Mouse (Mus musculus) adrenal gland, postnatal 14 days (tissue): ENCODE results near the gene Wnt10b. TPM values are rescaled to one million over a fixed set of nuclear protein-coding genes. Genes with fewer than 3 reads are reported as not detected.
"Not testable (repeated sequence)": the region's sequence is repeated elsewhere in the genome, so short reads cannot be mapped to it uniquely, and the experiment has no call there.

Experiments
- DNase-seq: peaks from one replicate; pipeline ENCODE4 v3.0.0; 2021; ENCODE audit warnings: mixed read lengths
- long read RNA-seq, 2 experiments: library from polyadenylated mRNA; stranded (forward); transcript quantifications; one replicate each; pipeline ENCODE4 v2.0.0; 2021
- total RNA-seq: library from RNA; stranded (reverse); gene quantifications from 2 replicates; pipeline ENCODE4 v1.2.3, GENCODE M21; 2021

Wnt10b gene
- 0.48 and 0.79 TPM in 2 replicates for total RNA-seq
- long read RNA-seq, experiment 1: 0 reads
- long read RNA-seq, experiment 2: 0 reads

GRCm38 (mm10) chr15:98777762-98778161 lies at the start of gene Wnt10b:
Gene Wnt10b (minus strand): TSS chr15:98778150.
- peak; percentile 51 for DNase-seq

- no peak for DNase-seq
These were observed 49.7 kb upstream of the Wnt10b start for GRCm38 (mm10) chr15:98827611-98828011.

- no peak for DNase-seq
These were observed 45.5 kb upstream of the Wnt10b start for GRCm38 (mm10) chr15:98823434-98823833.

GRCm38 (mm10) chr15:98822147-98822546 lies 44.2 kb upstream of the Wnt10b start:
- no peak for DNase-seq

GRCm38 (mm10) chr15:98821403-98821802 lies 43.5 kb upstream of the Wnt10b start:
- peak; percentile 50 for DNase-seq

GRCm38 (mm10) chr15:98820937-98821336 lies 43.0 kb upstream of the Wnt10b start:
- DNase-seq: no peak

- no peak for DNase-seq
These were observed 40.2 kb upstream of the Wnt10b start for GRCm38 (mm10) chr15:98818171-98818570.

GRCm38 (mm10) chr15:98812741-98813424 lies 34.9 kb upstream of the Wnt10b start:
- no peak for DNase-seq

- DNase-seq: not testable (repeated sequence)
These were observed 32.3 kb upstream of the Wnt10b start for GRCm38 (mm10) chr15:98810212-98810611.

GRCm38 (mm10) chr15:98809390-98809789 lies 31.4 kb upstream of the Wnt10b start, which contains the start of gene Ddn:
Gene Ddn (minus strand): TSS chr15:98809490.
- DNase-seq: no peak

- no peak for DNase-seq
These were observed 30.7 kb upstream of the Wnt10b start for GRCm38 (mm10) chr15:98808651-98809134.

- DNase-seq: peak; percentile 68
These were observed 30.1 kb upstream of the Wnt10b start for GRCm38 (mm10) chr15:98807895-98808650.

- peak; percentile 43 for DNase-seq
These were observed 29.1 kb upstream of the Wnt10b start for GRCm38 (mm10) chr15:98806809-98807770.

- no peak for DNase-seq
These were observed 28.3 kb upstream of the Wnt10b start for GRCm38 (mm10) chr15:98806071-98806808.

- peak; percentile 89 for DNase-seq
These were observed 27.5 kb upstream of the Wnt10b start for GRCm38 (mm10) chr15:98805324-98806040.

GRCm38 (mm10) chr15:98804054-98804453 lies 26.1 kb upstream of the Wnt10b start:
- peak; percentile 89 for DNase-seq

- no peak for DNase-seq
These were observed 25.0 kb upstream of the Wnt10b start for GRCm38 (mm10) chr15:98802926-98803325.

- DNase-seq: peak; percentile 92
These were observed 21.4 kb upstream of the Wnt10b start for GRCm38 (mm10) chr15:98799396-98799795.

- DNase-seq: no peak
These were observed 21.0 kb upstream of the Wnt10b start for GRCm38 (mm10) chr15:98798903-98799302.

- DNase-seq: no peak
These were observed 20.0 kb upstream of the Wnt10b start for GRCm38 (mm10) chr15:98797835-98798492.
